Mouse (Mus musculus) hindbrain, embryonic 15.5 days (tissue): ENCODE results near the gene Efcab8. TPM values are rescaled to one million over a fixed set of nuclear protein-coding genes. Genes with fewer than 3 reads are reported as not detected.

Experiments used
- ATAC-seq: fragments of 200-750 bp; cut with Nextera tagmentation; 2 replicates; pipeline ENCODE4 v1.8.0; 2017; ENCODE audit warnings: low read depth, moderate number of reproducible peaks, moderate TSS enrichment; ENCODE audit not compliant: low FRiP score
- H3K27ac ChIP-seq: fragments of 300-500 bp; sonication (generic); replicated peaks from 2 replicates; pipeline ENCODE4 v1.5.1; 2015; ENCODE audit warnings: mild to moderate bottlenecking, inconsistent platforms
- H3K27me3 ChIP-seq: fragments of 300-500 bp; sonication (generic); 2 replicates; pipeline ENCODE4 v1.6.1; 2015; ENCODE audit warnings: control low read depth, inconsistent platforms
- H3K36me3 ChIP-seq: fragments of 300-500 bp; sonication (generic); 2 replicates; pipeline ENCODE4 v1.6.1; 2015; ENCODE audit warnings: control low read depth, inconsistent platforms
- H3K4me1 ChIP-seq: fragments of 300-500 bp; sonication (generic); replicated peaks from 2 replicates; pipeline ENCODE4 v1.6.1; 2015; ENCODE audit warnings: control low read depth, inconsistent platforms
- H3K4me2 ChIP-seq: fragments of 300-500 bp; sonication (generic); 2 replicates; pipeline ENCODE4 v1.6.1; 2015; ENCODE audit warnings: moderate library complexity, mild to moderate bottlenecking, inconsistent platforms
- H3K4me3 ChIP-seq: fragments of 300-500 bp; sonication (generic); 2 replicates; pipeline ENCODE4 v1.5.1; 2015; ENCODE audit warnings: mild to moderate bottlenecking, inconsistent platforms
- H3K9ac ChIP-seq: fragments of 300-500 bp; sonication (generic); 2 replicates; pipeline ENCODE4 v1.6.1; 2015; ENCODE audit warnings: inconsistent platforms
- H3K9me3 ChIP-seq: fragments of 300-500 bp; sonication (generic); 2 replicates; pipeline ENCODE4 v1.6.1; 2016; ENCODE audit warnings: control low read depth, inconsistent platforms
- whole genome bisulfite sequencing: fragments of 180-500 bp; shearing (Covaris S2); methylation state at CpG from one replicate; pipeline ENCODE4 v1.1.7; 2015; 5-methylcytosine and 5-hydroxymethylcytosine counted together
- polyA plus RNA-seq: library from polyadenylated mRNA; unstranded; fragments of >200 nt; fragmentation: Nextera tagmentation; extraction: Ambion mirVana; gene quantifications from 2 replicates; pipeline ENCODE4 v1.2.1, GENCODE M21; 2015

Efcab8 gene
- polyA plus RNA-seq, 1 experiment from 2014 or later, result not detected

DNA sequence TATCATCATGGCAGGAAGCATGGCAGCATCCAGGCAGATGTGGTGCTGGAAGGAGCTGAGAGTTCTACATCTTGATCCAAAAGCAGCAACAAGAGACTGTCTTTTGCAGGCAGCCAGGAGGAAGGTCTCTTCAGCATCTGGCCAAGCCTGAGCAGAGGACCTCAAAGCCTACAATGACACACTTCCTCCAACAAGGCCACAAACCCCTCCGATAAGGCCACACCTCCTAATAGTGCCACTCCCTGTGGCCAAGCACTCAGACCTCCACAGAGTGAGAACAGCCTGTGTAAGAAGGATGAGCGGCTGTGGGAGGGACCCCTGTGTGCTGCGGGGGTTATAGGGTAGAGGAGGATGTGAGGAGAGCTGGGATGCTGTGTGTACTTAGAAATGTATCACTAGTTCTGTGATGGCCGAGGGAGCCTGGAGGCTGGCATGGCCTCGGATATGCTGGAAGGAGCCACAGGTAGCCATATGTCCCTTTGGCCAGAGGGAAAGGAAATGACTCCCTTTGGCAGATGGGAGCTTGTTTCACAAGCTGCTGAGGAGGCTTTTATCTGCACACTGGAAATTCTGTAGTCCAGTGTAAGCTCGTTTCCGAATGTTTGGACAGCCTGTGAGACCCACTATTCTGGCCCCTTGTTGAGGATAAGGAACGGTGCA lies 47.6 kb downstream of the Efcab8 start:
- no peak overlapping the region for H3K4me2 ChIP-seq
- WGBS, result 84% methylated on average over 8 of the region's 8 CpGs

GRCm38 (mm10) chr2:153828704-153829103 lies 49.0 kb downstream of the Efcab8 start:
- Histone ChIP-seq H3K9me3 (no peaks in the 10 kb centered on the region), H3K27ac (no peak overlapping the region), H3K9ac (no peak overlapping the region), H3K4me2 (no peak overlapping the region), H3K4me3 (no peak overlapping the region), H3K36me3 (no peaks in the 10 kb centered on the region), H3K27me3 (no peaks in the 10 kb centered on the region), H3K4me1 (peaks cover 6% of the 10 kb centered on the region; the same call in 1 of the 2 replicates)
- WGBS, result 91% methylated on average over 7 of the region's 7 CpGs
- ATAC-seq, result no peak

More for the DNA sequence above, 47.6 kb downstream of the Efcab8 start:
- Histone ChIP-seq H3K36me3 (no peaks in the 10 kb centered on the region), H3K27me3 (no peaks in the 10 kb centered on the region), H3K27ac (no peak overlapping the region), H3K9me3 (no peaks in the 10 kb centered on the region), H3K4me3 (no peak overlapping the region), H3K9ac (no peak overlapping the region), H3K4me1 (peaks cover 6% of the 10 kb centered on the region; the same call in 1 of the 2 replicates)
- no peak for ATAC-seq

DNA sequence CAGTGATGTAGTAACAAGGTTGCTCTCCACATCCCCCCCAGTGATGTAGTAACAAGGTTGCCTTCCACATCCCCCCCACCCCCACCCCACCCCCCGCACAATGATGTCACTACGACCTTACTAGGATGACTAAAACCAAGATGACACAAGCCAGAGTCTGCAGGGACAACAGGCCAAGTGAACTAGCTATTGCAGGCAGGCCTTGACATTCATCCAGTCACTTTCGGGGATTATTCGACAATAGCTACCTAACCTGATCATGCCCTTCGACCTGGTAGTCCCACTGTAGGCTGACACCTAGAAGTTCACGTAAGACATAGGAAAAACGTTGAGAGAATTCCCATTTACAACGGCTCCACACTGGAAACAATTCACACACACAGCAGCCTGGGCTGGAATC lies 53.6 kb downstream of the Efcab8 start:
- H3K4me1 ChIP-seq, result no peaks in the 10 kb centered on the region
- WGBS, result 93% methylated on average over 8 of the region's 8 CpGs
- no peak overlapping the region for H3K9ac ChIP-seq
- no peak overlapping the region for H3K27ac ChIP-seq
- no peak overlapping the region for H3K4me3 ChIP-seq
- no peak for ATAC-seq
- H3K36me3 ChIP-seq, result no peaks in the 10 kb centered on the region
- no peak overlapping the region for H3K4me2 ChIP-seq
- H3K9me3 ChIP-seq, result no peaks in the 10 kb centered on the region
- H3K27me3 ChIP-seq, result no peaks in the 10 kb centered on the region

GRCm38 (mm10) chr2:153842854-153843253 lies 63.1 kb downstream of the Efcab8 start:
- Histone ChIP-seq H3K27me3 (no peaks in the 10 kb centered on the region), H3K27ac (no peak overlapping the region), H3K4me1 (no peaks in the 10 kb centered on the region), H3K9me3 (no peaks in the 10 kb centered on the region), H3K4me3 (no peak overlapping the region), H3K9ac (no peak overlapping the region), H3K4me2 (no peak overlapping the region), H3K36me3 (no peaks in the 10 kb centered on the region)
- 88% methylated on average over 8 of the region's 8 CpGs for WGBS
- ATAC-seq, result no peak

GRCm38 (mm10) chr2:153848389-153848788 lies 68.7 kb downstream of the Efcab8 start:
- Histone ChIP-seq H3K4me2 (no peak overlapping the region), H3K4me3 (no peak overlapping the region), H3K4me1 (no peaks in the 10 kb centered on the region), H3K27ac (no peak overlapping the region), H3K36me3 (no peaks in the 10 kb centered on the region), H3K27me3 (no peaks in the 10 kb centered on the region), H3K9ac (no peak overlapping the region), H3K9me3 (no peaks in the 10 kb centered on the region)
- 77% methylated on average over 3 of the region's 3 CpGs for WGBS
- ATAC-seq, result no peak

- H3K9me3 ChIP-seq, result no peaks in the 10 kb centered on the region
- no peak overlapping the region for H3K27ac ChIP-seq
- H3K4me2 ChIP-seq, result no peak overlapping the region
- H3K36me3 ChIP-seq, result no peaks in the 10 kb centered on the region
- no peak overlapping the region for H3K9ac ChIP-seq
- no peaks in the 10 kb centered on the region for H3K27me3 ChIP-seq
- ATAC-seq, result no peak
- H3K4me1 ChIP-seq, result no peaks in the 10 kb centered on the region
- WGBS, result 87% methylated on average over 6 of the region's 6 CpGs
- H3K4me3 ChIP-seq, result no peak overlapping the region
Measured at GRCm38 (mm10) chr2:153850351-153851029, 70.8 kb downstream of the Efcab8 start.

DNA sequence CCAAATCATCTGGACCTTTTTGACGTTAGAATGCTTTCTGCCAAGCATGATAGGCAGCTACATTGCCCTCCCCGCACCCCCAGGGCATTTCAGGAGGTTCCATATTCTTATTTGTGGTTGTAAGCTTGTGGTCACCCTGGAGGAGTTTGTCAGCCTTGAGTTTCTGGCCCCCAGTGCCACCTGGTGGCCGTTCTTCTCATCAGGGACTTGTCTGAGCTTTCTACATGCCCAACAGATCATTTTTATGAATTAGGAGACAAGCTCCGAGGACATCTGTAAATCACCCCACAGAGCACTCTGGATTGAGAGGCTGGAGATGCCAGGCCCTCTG lies 71.3 kb downstream of the Efcab8 start:
- Histone ChIP-seq H3K4me3 (no peak overlapping the region), H3K27ac (no peak overlapping the region), H3K9ac (no peak overlapping the region), H3K27me3 (no peaks in the 10 kb centered on the region), H3K36me3 (no peaks in the 10 kb centered on the region), H3K4me2 (no peak overlapping the region), H3K9me3 (no peaks in the 10 kb centered on the region), H3K4me1 (no peaks in the 10 kb centered on the region)
- no peak for ATAC-seq
- 62% methylated on average over 4 of the region's 4 CpGs for WGBS

- H3K9me3 ChIP-seq, result no peaks in the 10 kb centered on the region
- no peak overlapping the region for H3K4me2 ChIP-seq
- no peaks in the 10 kb centered on the region for H3K36me3 ChIP-seq
- no peaks in the 10 kb centered on the region for H3K4me1 ChIP-seq
- no peak overlapping the region for H3K4me3 ChIP-seq
- no peak overlapping the region for H3K9ac ChIP-seq
- H3K27me3 ChIP-seq, result no peaks in the 10 kb centered on the region
- WGBS, result 25% methylated on average over 4 of the region's 5 CpGs
- H3K27ac ChIP-seq, result no peak overlapping the region
- ATAC-seq, result no peak
Measured at GRCm38 (mm10) chr2:153853544-153853943, 73.8 kb downstream of the Efcab8 start.

DNA sequence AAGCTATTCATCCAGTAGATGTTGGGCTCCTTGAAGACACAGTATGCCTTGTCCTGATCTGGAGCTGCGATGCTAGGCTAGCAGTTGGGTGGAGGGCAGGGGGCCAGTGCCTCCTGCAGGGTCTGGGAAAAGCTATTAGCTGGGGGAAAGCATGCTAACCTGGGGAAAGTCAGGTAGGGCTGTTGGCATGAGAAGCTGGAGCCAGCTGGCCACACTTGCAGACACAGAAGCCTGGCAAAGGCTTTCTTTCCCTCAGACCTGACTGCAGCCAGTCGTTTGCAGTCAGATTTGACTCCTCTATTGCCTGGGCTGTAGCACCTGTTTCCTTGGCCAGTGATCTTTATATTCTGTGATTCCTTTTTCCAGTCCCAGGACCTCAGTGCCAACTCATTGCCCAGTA lies 79.8 kb downstream of the Efcab8 start:
- ATAC-seq, result no peak
- WGBS, result 74% methylated on average over 2 of the region's 2 CpGs
- Histone ChIP-seq H3K4me2 (no peak overlapping the region), H3K9me3 (no peaks in the 10 kb centered on the region), H3K36me3 (no peaks in the 10 kb centered on the region), H3K27me3 (no peaks in the 10 kb centered on the region), H3K4me1 (no peaks in the 10 kb centered on the region), H3K9ac (no peak overlapping the region), H3K4me3 (no peak overlapping the region), H3K27ac (no peak overlapping the region)

GRCm38 (mm10) chr2:153860315-153860714 lies 80.6 kb downstream of the Efcab8 start:
- H3K36me3 ChIP-seq, result no peaks in the 10 kb centered on the region
- H3K9ac ChIP-seq, result no peak overlapping the region
- no peaks in the 10 kb centered on the region for H3K27me3 ChIP-seq
- H3K4me2 ChIP-seq, result no peak overlapping the region
- H3K4me3 ChIP-seq, result no peak overlapping the region
- no peaks in the 10 kb centered on the region for H3K4me1 ChIP-seq
- WGBS, result 96% methylated on average over 11 of the region's 11 CpGs
- ATAC-seq, result no peak
- H3K9me3 ChIP-seq, result no peaks in the 10 kb centered on the region
- H3K27ac ChIP-seq, result no peak overlapping the region

- H3K9ac ChIP-seq, result no peak overlapping the region
- no peaks in the 10 kb centered on the region for H3K36me3 ChIP-seq
- no peaks in the 10 kb centered on the region for H3K27me3 ChIP-seq
- H3K27ac ChIP-seq, result no peak overlapping the region
- no peaks in the 10 kb centered on the region for H3K4me1 ChIP-seq
- no peak overlapping the region for H3K4me2 ChIP-seq
- H3K4me3 ChIP-seq, result no peak overlapping the region
- no peak for ATAC-seq
- WGBS, result 71% methylated on average over 3 of the region's 3 CpGs
- H3K9me3 ChIP-seq, result no peaks in the 10 kb centered on the region
Measured at GRCm38 (mm10) chr2:153860715-153861114, 81.0 kb downstream of the Efcab8 start.

- Histone ChIP-seq H3K4me3 (no peak overlapping the region), H3K27ac (no peak overlapping the region), H3K9me3 (no peaks in the 10 kb centered on the region), H3K27me3 (no peaks in the 10 kb centered on the region), H3K36me3 (no peaks in the 10 kb centered on the region), H3K4me2 (no peak overlapping the region), H3K9ac (no peak overlapping the region), H3K4me1 (no peaks in the 10 kb centered on the region)
- no peak for ATAC-seq
- 80% methylated on average over 3 of the region's 3 CpGs for WGBS
Measured at GRCm38 (mm10) chr2:153861960-153862359, 82.2 kb downstream of the Efcab8 start.

GRCm38 (mm10) chr2:153870984-153871383 lies 91.3 kb downstream of the Efcab8 start, which contains the start of gene Sun5:
Gene Sun5, minus strand, starts transcription at chr2:153871084.
- no peak for ATAC-seq
- WGBS, result 85% methylated on average over 4 of the region's 4 CpGs

More at GRCm38 (mm10) chr2:153870984-153871383, 91.3 kb downstream of the Efcab8 start, which contains the start of gene Sun5:
- Histone ChIP-seq H3K9ac (no peak within 1 kb of the TSS), H3K27ac (no peak within 1 kb of the TSS), H3K27me3 (no peaks in the 10 kb centered on the region), H3K4me3 (no peak within 1 kb of the TSS), H3K4me2 (no peak within 1 kb of the TSS), H3K4me1 (no peaks in the 10 kb centered on the region), H3K36me3 (no peaks in the 10 kb centered on the region), H3K9me3 (no peaks in the 10 kb centered on the region)
